In the genomic region with DNA sequence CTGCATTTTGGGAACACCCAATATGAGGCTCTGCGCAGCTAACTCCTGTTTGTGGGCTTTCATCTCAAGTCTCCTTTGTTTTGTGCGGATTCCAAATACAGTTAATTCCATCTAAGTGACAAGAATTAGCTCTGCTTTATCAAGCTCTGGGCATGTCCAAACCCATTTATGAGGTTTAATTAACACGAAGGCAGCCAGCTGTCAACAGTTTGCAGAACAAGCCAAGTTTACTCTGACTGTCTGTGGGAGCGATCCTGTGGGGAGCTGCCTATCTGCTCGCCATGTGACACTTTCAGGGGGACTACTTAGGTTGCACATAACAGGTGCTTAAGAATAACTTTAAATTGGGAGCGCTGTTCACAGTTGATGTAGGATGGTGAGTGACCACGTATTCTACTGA, we compare ENCODE assay signal across 17 mouse cellular contexts. TPM values are rescaled to one million over a fixed set of nuclear protein-coding genes. Genes with fewer than 3 reads are reported as not detected.
"Had no signal": no experiment of that assay in that cellular context is flagged by ENCODE, and none has a peak within 500 bp of the region (broad histone marks: within the 10 kb centered on the region; RNA-seq: fewer than 3 reads in every experiment).

No protein-coding gene starts in this region.

- H3K4me2 ChIP-seq: limb, embryonic 15.5 days; liver, embryonic 12.5 days; lung, embryonic 14.5 days; midbrain, embryonic 15.5 days; neural tube, embryonic 13.5 days; stomach, embryonic 15.5 days had no signal

- DNase-seq: kidney, postnatal 36 days; layer of hippocampus, adult 9-11 months; layer of hippocampus, postnatal 36 days; lung, embryonic 14.5 days; lung, postnatal 10 days; lung, postnatal 4 days; retina, postnatal 1 day; right cerebral cortex, postnatal 4 days; thymus, postnatal 4 days had no signal

- H3K4me3 ChIP-seq: limb, embryonic 15.5 days; liver, embryonic 12.5 days; midbrain, embryonic 10.5 days; midbrain, embryonic 15.5 days; neural tube, embryonic 13.5 days; stomach, embryonic 15.5 days had no signal

- H3K27ac ChIP-seq: kidney, postnatal 0 days; limb, embryonic 15.5 days; liver, embryonic 12.5 days; midbrain, embryonic 10.5 days; midbrain, embryonic 15.5 days; neural tube, embryonic 13.5 days; stomach, embryonic 15.5 days had no signal

- ATAC-seq: liver, embryonic 12.5 days; midbrain, embryonic 15.5 days had no signal

- H3K9me3 ChIP-seq: limb, embryonic 15.5 days; liver, embryonic 12.5 days; midbrain, embryonic 10.5 days; midbrain, embryonic 15.5 days; neural tube, embryonic 13.5 days; stomach, embryonic 15.5 days had no signal

- H3K27me3 ChIP-seq: limb, embryonic 15.5 days; liver, embryonic 12.5 days; midbrain, embryonic 15.5 days; neural tube, embryonic 13.5 days; stomach, embryonic 15.5 days had no signal

- H3K9ac ChIP-seq: limb, embryonic 15.5 days; liver, embryonic 12.5 days; lung, embryonic 14.5 days; midbrain, embryonic 15.5 days; neural tube, embryonic 13.5 days; stomach, embryonic 15.5 days had no signal

- H3K36me3 ChIP-seq: midbrain, embryonic 15.5 days; stomach, embryonic 15.5 days had no signal

- H3K4me1 ChIP-seq: limb, embryonic 15.5 days; liver, embryonic 12.5 days; midbrain, embryonic 10.5 days; midbrain, embryonic 15.5 days; stomach, embryonic 15.5 days had no signal

RNA-seq across cellular contexts. Expression of gene Ppp1r3g, which starts 18.3 kb away (rescaled TPM):
- polyA plus RNA-seq: spleen, adult 2 months had no signal
